Mouse (Mus musculus) neural tube, embryonic 11.5 days (tissue): ENCODE data around the gene Gm45062. TPM values are rescaled to one million over a fixed set of nuclear protein-coding genes. Genes with fewer than 3 reads are reported as not detected.

Experiments
- ATAC-seq: fragments of 200-750 bp; cut with Nextera tagmentation; 2 replicates; pipeline ENCODE4 v1.8.0; 2017; ENCODE audit warnings: moderate number of reproducible peaks, mild to moderate bottlenecking, moderate TSS enrichment, moderate library complexity; ENCODE audit not compliant: insufficient read depth, low FRiP score, low TSS enrichment
- DNase-seq: peaks from one replicate; pipeline ENCODE4 v3.0.0-alpha.2; 2015; ENCODE audit warnings: low spot score
- H3K27ac ChIP-seq: fragments of 300-500 bp; sonication (generic); 2 replicates; pipeline ENCODE4 v1.5.1; 2014; ENCODE audit warnings: low read depth, mild to moderate bottlenecking, low read length
- H3K27me3 ChIP-seq: fragments of 300-500 bp; sonication (generic); 2 replicates; pipeline ENCODE4 v1.6.1; 2014; ENCODE audit warnings: mild to moderate bottlenecking, low read length, mixed read lengths; ENCODE audit not compliant: control insufficient read depth, insufficient read depth
- H3K36me3 ChIP-seq: fragments of 300-500 bp; sonication (generic); 2 replicates; pipeline ENCODE4 v1.6.1; 2014; ENCODE audit warnings: mild to moderate bottlenecking, low read length, moderate library complexity, mixed read lengths; ENCODE audit not compliant: control insufficient read depth, insufficient read depth
- H3K4me1 ChIP-seq: fragments of 300-500 bp; sonication (generic); 2 replicates; pipeline ENCODE4 v1.6.1; 2014; ENCODE audit warnings: low read length, mixed read lengths; ENCODE audit not compliant: control insufficient read depth, insufficient read depth
- H3K4me2 ChIP-seq: fragments of 300-500 bp; sonication (generic); 2 replicates; pipeline ENCODE4 v1.6.1; 2014; ENCODE audit warnings: low read depth, mild to moderate bottlenecking, moderate library complexity
- H3K4me3 ChIP-seq: fragments of 300-500 bp; sonication (generic); 2 replicates; pipeline ENCODE4 v1.5.1; 2014; ENCODE audit warnings: low read depth, low read length
- H3K9ac ChIP-seq: fragments of 300-500 bp; sonication (generic); 2 replicates; pipeline ENCODE4 v1.6.1; 2014; ENCODE audit warnings: mild to moderate bottlenecking, low read length
- H3K9me3 ChIP-seq: fragments of 300-500 bp; sonication (generic); 2 replicates; pipeline ENCODE4 v1.6.1; 2016; ENCODE audit warnings: low read length; ENCODE audit not compliant: control insufficient read depth
- WGBS: fragments of 180-500 bp; shearing (Covaris S2); extraction: QIAGEN DNeasy Blood & Tissue Kit; methylation state at CpG from one replicate; pipeline ENCODE4 v1.1.7; 2014; 5-methylcytosine and 5-hydroxymethylcytosine counted together
- polyA plus RNA-seq: library from polyadenylated mRNA; unstranded; fragments of >200 nt; fragmentation: Nextera tagmentation; extraction: Ambion mirVana; gene quantifications from 2 replicates; pipeline ENCODE4 v1.2.1, GENCODE M21; 2014

Gm45062 gene
- polyA plus RNA-seq, 1 experiment from 2014 or later: 18.3 TPM

DNA sequence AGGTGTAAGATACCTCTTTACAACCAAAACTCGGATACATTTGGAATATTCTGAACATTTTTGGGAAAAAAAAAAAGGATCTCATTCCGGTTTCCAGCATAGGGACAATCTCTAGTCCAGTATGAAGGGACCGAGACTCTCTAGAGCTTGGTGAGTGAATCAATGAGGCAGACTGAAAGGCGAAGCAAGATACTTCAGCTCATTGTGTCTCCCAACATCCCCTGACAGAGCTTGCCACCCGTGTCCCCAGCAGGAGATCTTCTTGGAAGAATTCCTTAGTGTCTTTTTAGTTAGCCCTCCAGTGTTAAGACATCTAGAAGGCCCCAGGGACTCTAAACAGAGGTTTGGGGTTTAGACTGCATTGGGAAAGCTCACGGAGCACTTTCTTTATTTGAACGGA is 230.0 kb downstream of the Gm45062 start:
- Histone ChIP-seq H3K27me3 (no peaks in the 10 kb centered on the region), H3K9ac (no peak overlapping the region), H3K4me2 (no peak overlapping the region), H3K36me3 (no peaks in the 10 kb centered on the region), H3K4me1 (no peaks in the 10 kb centered on the region), H3K9me3 (no peaks in the 10 kb centered on the region), H3K27ac (no peak overlapping the region), H3K4me3 (no peak overlapping the region)
- DNase-seq (no peak), ATAC-seq (no peak)
- WGBS: 79% methylated on average over 7 of the region's 7 CpGs

DNA sequence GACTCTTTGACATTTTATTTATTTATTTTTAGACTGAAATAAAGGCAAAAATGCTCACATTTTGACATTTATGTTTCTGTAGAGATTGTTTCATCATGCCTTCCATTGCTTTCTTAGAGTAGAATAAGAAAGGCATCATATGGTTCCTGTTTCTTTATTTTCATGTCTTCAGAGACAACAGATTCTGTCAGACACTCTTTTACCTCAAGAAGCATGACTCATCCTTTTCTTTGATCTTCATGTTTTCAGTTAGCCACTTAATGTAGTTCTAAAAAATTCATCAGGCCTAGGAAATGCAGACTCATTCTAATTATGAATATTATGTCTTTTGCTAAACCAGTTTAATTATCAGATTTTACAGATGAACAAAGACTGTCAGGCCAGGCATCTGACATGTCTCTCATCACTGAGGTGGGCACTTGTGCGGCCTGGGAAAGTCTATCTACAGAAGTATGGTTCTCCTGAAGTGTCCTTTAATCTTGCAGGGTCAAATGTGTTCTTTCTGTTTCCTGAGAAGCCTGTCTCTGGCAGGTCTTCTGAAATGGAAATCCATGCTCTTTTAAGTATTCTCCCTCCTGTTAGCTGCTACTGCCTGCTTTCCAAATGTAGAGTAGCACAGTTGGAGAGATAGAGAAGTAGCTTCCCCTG is 230.8 kb downstream of the Gm45062 start:
- Histone ChIP-seq H3K27ac (no peak overlapping the region), H3K4me3 (no peak overlapping the region), H3K27me3 (no peaks in the 10 kb centered on the region), H3K36me3 (no peaks in the 10 kb centered on the region), H3K9me3 (no peaks in the 10 kb centered on the region), H3K4me2 (no peak overlapping the region), H3K4me1 (no peaks in the 10 kb centered on the region), H3K9ac (no peak overlapping the region)
- ATAC-seq (no peak), DNase-seq (no peak)
- 66% methylated on average over 1 of the region's 1 CpGs for WGBS

DNA sequence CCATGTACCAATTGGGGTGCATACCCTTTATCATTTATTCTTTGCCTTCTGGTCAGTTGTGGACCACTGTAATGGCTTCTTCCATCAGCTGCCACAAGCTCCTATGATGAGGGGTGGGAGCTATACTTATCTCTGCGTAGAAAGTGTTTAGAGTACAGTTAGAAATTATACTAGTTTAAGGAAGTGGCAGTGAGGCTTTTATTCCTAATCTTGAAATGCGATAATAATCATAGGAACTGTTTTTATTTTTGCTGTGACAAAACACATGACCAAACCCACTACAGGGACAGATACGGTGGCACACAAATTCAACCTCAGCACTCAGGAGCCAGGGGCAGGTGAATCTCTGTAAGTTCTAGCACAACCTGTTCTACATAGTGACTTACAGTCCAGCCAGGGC is 233.0 kb downstream of the Gm45062 start:
- Histone ChIP-seq H3K4me2 (no peak overlapping the region), H3K27me3 (no peaks in the 10 kb centered on the region), H3K36me3 (no peaks in the 10 kb centered on the region), H3K27ac (no peak overlapping the region), H3K4me1 (no peaks in the 10 kb centered on the region), H3K4me3 (no peak overlapping the region), H3K9ac (no peak overlapping the region), H3K9me3 (no peaks in the 10 kb centered on the region)
- ATAC-seq: no peak
- WGBS: 92% methylated on average over 3 of the region's 3 CpGs
- no peak for DNase-seq

DNA sequence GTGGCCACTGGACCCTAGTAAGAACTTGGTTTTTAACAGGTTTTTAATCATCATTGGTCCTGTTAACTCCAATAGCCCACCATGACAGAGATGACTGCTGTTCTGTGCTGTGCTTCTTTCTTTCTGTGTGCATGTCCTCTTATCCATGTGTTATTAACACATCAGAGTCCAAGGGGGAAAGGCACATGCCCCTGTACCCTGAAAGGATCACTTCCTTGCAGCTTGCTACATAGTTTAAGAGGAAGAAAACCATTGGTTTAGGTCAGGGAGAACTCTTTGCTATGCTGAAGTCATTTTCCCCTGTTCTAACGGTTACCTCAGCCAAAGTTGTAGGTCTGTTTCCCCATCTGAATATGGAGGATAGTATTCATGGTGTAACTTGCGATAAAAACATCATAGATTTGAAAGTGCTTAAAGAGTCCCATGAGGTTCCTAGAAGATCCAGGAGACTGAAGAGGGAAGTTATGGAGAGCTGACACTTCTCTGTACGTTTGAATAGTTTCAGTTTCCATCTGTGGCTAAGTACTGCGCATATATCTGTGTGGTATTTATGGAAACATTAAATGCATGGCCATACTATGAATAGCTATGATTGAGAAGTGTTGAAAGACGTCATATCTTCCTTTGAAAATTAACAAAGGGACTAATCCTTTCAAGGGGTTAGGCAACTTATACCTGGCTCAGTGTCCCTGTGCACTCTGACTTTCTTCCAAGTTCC is 236.0 kb downstream of the Gm45062 start:
- H3K4me1 ChIP-seq: no peaks in the 10 kb centered on the region
- H3K4me2 ChIP-seq: no peak overlapping the region
- WGBS: 85% methylated on average over 5 of the region's 5 CpGs
- ATAC-seq: no peak
- H3K4me3 ChIP-seq: no peak overlapping the region
- no peaks in the 10 kb centered on the region for H3K9me3 ChIP-seq
- no peaks in the 10 kb centered on the region for H3K27me3 ChIP-seq
- H3K27ac ChIP-seq: no peak overlapping the region
- H3K9ac ChIP-seq: no peak overlapping the region
- no peak for DNase-seq
- no peaks in the 10 kb centered on the region for H3K36me3 ChIP-seq

DNA sequence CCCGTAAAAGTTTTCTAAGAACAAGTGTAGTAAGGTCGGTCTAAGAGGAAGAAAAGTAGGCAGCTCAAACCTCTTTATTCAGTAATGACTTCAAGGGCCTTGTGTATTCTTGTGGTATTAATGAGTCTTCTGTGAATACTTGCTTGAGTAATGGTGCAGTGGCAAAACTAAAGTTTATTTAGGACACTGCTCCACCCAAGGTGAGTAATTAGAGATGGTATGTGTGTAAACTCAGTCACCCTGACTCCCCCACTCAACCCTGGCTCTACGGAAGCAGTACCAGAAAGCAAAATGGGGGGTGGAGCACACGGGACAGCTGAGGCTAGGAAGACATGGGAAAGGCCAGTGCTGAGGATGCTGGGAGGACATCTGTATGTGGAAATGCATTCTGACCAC is 236.6 kb downstream of the Gm45062 start:
- no peaks in the 10 kb centered on the region for H3K4me1 ChIP-seq
- H3K9ac ChIP-seq: no peak overlapping the region
- DNase-seq: no peak
- no peaks in the 10 kb centered on the region for H3K36me3 ChIP-seq
- H3K27ac ChIP-seq: no peak overlapping the region
- no peak overlapping the region for H3K4me2 ChIP-seq
- 80% methylated on average over 4 of the region's 4 CpGs for WGBS
- H3K27me3 ChIP-seq: no peaks in the 10 kb centered on the region
- no peak overlapping the region for H3K4me3 ChIP-seq
- H3K9me3 ChIP-seq: no peaks in the 10 kb centered on the region
- ATAC-seq: no peak

DNA sequence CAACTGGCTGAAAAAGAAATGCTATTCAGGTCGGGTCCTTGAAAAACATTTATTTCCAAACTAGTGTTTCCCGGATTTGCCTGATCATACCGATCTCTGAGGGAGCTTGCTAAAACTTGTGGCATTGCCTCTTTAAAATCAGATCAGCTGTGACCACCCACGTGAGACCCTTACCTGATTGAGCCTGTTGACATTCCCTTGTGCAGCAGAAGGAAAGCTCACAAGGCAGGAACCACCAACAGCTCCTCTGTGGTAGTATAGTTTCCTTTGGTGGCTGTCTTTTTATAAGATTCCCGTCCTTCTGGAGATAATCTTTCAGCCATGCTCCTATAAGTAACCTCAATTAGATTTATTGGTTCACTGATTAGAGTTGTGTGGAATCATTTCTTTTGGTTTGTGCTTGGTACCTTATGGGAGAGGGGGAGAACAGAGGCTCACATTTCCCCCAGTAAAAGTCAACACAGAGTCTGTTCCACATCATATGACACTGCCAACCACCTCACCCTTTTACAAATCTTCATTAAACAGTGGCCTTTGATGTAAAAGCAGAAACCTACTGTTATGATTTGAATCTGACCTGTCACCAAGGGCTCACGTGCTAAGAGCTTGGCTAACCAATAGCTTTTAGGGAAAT is 238.1 kb downstream of the Gm45062 start:
- ATAC-seq (no peak), DNase-seq (no peak)
- no peak overlapping the region for H3K9ac ChIP-seq
- no peaks in the 10 kb centered on the region for H3K27me3 ChIP-seq
- no peaks in the 10 kb centered on the region for H3K9me3 ChIP-seq
- 78% methylated on average over 6 of the region's 6 CpGs for WGBS
- no peaks in the 10 kb centered on the region for H3K4me1 ChIP-seq
- H3K36me3 ChIP-seq: no peaks in the 10 kb centered on the region
- H3K4me3 ChIP-seq: no peak overlapping the region
- H3K4me2 ChIP-seq: no peak overlapping the region
- H3K27ac ChIP-seq: no peak overlapping the region

DNA sequence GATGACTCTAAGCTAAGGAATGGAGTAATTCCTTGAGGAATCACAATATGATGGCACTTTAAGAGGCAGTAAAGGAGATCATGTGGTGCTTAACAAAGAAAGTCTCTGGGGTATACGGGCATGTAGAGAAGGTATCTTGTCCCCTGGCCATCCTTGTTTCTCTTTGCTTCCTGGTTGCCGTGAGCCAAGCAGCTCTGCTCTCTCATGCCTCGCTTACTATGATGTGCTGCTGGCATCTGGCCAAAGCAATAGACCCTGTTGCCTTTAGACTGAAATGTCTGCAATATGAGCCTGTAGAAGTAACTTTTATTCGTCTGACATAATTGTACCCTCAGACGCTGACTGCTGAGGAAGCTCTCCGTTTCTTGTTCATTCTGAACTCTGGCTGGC is 238.6 kb downstream of the Gm45062 start:
- no peak overlapping the region for H3K4me3 ChIP-seq
- H3K9me3 ChIP-seq: no peaks in the 10 kb centered on the region
- H3K27ac ChIP-seq: no peak overlapping the region
- no peak for DNase-seq
- ATAC-seq: no peak
- no peak overlapping the region for H3K4me2 ChIP-seq
- WGBS: 73% methylated on average over 6 of the region's 6 CpGs
- H3K4me1 ChIP-seq: no peaks in the 10 kb centered on the region
- H3K9ac ChIP-seq: no peak overlapping the region
- H3K27me3 ChIP-seq: no peaks in the 10 kb centered on the region
- H3K36me3 ChIP-seq: no peaks in the 10 kb centered on the region

DNA sequence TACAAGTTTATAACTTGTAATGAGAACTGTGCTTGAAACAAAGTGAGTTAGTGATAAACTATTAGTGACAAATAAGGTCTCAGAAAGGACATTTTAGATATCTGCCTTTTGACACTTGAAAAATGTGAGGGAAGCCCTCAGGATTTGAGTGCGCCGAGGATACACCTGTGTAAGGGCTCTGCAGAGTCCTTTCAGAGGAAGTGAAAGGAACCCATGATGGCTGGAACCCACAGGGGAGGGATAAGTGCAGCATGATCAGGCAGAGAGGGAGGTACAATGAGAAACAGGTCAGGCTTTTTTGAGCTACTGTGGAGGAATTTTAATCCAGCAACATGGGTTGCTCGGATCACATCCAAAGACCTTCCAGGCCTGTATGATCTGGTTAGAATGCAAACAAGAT is 239.7 kb downstream of the Gm45062 start:
- Histone ChIP-seq H3K27me3 (no peaks in the 10 kb centered on the region), H3K4me2 (no peak overlapping the region), H3K4me3 (no peak overlapping the region), H3K9ac (no peak overlapping the region), H3K9me3 (no peaks in the 10 kb centered on the region), H3K4me1 (no peaks in the 10 kb centered on the region), H3K36me3 (no peaks in the 10 kb centered on the region), H3K27ac (no peak overlapping the region)
- ATAC-seq (no peak), DNase-seq (no peak)
- WGBS: 91% methylated on average over 3 of the region's 3 CpGs

DNA sequence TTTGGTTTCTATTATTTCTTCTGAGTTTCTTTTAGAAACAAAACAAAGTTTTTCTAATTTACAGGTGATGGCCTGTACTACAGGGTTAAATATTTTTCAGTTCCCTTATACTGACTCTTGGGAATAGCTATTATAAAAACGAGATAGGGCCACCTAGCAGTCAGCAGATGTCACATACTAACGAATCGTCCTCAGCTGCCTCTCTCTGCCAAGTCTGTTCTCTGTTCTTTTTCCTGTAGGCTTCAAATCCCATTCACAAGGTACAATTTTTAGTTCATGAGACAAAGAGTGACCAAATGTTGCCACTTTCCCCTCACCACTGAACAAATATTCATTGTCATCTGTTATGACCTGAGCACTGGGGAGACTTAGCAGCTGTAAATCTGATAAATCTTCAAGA is 244.7 kb downstream of the Gm45062 start:
- DNase-seq (no peak), ATAC-seq (no peak)
- no peaks in the 10 kb centered on the region for H3K36me3 ChIP-seq
- no peak overlapping the region for H3K9ac ChIP-seq
- H3K27me3 ChIP-seq: no peaks in the 10 kb centered on the region
- no peak overlapping the region for H3K4me2 ChIP-seq
- no peak overlapping the region for H3K4me3 ChIP-seq
- no peak overlapping the region for H3K27ac ChIP-seq
- no peaks in the 10 kb centered on the region for H3K9me3 ChIP-seq
- no peaks in the 10 kb centered on the region for H3K4me1 ChIP-seq
- 67% methylated on average over 3 of the region's 3 CpGs for WGBS
